Mouse (Mus musculus) cerebellum, adult 9-10 months (tissue): ENCODE measurements around the gene Cdh12.

Experiments
- DNase-seq: peaks from one replicate; pipeline ENCODE4 v3.0.0; 2022

Gene Cdh12

DNA sequence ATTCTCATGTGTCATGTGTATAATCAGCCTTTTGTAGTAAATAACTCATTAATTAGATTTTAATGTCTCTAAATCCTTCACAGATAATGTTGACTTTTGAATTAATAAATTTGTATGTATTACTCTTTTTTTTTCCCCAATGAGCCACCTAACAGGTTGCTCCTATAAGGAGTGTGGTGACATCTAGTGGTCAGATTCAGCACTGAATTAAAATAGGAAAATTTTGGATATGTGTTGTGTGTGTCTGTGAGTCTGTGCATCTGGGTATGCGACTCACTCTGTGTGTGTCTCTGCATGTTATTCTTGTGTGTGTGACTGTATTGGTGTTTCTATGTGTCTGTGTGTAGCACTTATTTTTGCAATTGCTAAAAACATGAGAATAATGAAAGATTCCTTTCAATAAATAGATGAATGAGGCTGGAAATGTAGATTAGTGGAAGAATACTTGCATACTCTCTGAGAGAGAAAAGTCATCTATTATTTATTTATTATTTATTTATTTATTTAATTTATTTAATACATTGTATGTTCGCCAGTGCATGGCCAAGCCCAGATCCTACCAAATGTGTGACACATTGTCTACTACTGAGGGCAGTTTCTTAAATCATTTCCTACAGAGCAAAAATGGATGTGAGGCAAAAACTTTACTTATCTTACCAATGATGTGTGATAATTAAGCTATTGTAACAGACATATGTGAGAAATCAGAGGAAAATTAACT is 958.4 kb downstream of the Cdh12 start:
- peak; percentile 43 for DNase-seq

- DNase-seq: no peak
Measured at GRCm38 (mm10) chr15:21437347-21437746, 988.3 kb downstream of the Cdh12 start.

DNA sequence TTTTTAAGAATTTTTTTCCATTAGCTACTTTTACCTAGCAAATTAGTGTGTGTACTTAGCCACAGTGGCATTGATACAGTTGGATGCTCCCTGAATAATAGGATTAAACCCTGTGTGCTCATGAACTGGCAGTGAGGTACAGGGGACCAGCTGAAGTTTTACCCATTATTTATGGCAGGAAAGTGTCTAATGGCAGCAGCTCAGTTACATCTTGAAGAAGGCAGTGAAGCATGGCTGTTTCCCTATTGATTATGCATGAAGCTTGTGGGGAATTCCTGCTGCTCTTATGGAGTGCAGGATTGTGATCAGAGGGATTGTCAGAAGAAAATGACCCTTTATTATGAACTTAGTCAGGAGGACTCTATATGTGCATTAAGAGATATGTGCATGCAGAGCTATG is 988.9 kb downstream of the Cdh12 start:
- DNase-seq: no peak

DNA sequence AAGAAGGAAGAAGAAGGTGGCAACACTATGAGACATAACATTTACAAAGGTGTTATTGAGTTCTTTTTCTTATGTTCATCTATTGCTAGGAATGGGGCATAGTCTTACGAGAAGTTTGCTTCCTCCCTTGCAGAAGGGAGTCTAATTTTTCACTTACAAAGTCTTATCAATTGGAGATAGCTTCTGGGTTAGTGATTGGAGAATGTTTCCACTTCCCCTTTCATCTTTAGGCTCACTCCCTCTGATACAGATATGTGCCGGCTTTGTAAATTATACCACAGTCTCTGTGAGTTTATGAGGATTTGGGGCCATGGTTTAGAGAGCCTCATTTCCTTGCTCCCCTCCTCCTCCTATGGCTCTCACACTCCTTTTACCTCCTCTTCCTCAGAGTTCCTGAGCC is 1009.0 kb downstream of the Cdh12 start:
- no peak for DNase-seq

DNA sequence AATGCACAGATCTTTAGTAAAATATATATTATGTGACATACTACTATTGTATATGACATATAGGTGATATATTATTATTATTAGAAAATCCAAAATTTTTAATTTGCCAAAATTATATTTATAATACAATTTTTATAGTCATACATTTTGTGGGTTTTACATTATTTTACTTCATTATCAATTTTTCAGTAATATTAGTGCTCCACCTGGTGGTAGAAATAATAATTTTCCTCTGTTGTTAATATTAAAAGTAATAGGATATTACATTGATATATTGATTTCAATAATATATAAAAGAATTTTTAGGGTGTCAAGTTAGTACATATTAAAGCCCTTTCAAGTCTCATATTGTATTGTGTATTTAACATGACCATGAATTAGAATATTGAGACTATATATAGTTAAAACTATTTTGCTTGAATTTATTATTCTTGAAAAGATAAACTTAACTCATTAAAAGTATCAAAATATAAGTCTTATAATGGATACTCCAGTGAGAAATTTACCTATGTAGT is 1070.3 kb downstream of the Cdh12 start:
- DNase-seq: no peak

GRCm38 (mm10) chr15:21530804-21531203 is 1081.7 kb downstream of the Cdh12 start:
- no peak for DNase-seq

GRCm38 (mm10) chr15:21536909-21537308 is 1087.8 kb downstream of the Cdh12 start:
- peak; percentile 10 for DNase-seq

DNA sequence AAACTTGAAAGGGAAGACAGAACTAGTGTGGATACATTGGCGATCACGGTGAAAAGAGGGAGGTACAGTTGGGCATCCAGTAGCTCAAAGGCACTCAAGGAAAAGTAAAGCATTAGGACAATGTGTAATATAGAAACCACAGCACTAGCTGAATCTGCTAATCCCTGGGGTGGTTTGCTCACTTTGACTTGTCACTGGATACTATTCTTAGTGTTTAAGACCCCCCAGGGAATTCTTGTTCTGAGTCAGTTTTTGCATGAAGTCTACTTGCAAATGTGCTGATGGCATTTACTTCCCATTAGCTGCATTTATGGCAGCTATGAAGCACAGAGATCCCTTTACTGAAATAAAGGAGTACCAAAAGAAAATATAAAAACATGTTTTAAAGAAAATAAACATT is 1095.7 kb downstream of the Cdh12 start:
- no peak for DNase-seq

DNA sequence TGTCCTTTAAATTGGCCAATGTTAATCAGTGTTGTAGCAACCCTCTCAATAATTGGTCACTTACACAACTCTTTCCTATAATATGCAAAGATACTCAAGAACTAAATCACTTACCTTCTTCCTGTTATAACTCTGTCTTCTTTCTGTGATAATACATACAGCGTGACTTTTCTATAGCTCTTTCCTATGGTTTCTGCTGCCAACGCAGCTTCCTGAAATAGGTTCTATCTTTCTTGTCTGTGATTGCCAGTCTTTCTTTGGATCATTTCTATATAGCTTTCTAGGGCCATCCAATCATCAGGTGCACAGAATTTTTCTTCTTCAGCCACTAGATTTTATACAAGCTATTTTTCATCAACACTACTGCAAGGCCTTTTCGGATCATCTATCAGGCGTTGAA is 1106.9 kb downstream of the Cdh12 start:
- DNase-seq: no peak

GRCm38 (mm10) chr15:21566314-21567051 is 1117.4 kb downstream of the Cdh12 start:
- DNase-seq: no peak

- DNase-seq: no peak
Measured at GRCm38 (mm10) chr15:21604510-21604909, 1155.4 kb downstream of the Cdh12 start.
